Mouse (Mus musculus) gastrocnemius, postnatal 25 days (tissue): ENCODE measurements around the gene Trim17. TPM values are rescaled to one million over a fixed set of nuclear protein-coding genes. Genes with fewer than 3 reads are reported as not detected.

Experiments
- DNase-seq: peaks from one replicate; pipeline ENCODE4 v3.0.0; 2022
- total RNA-seq, 2 experiments: library from RNA; stranded (reverse); gene quantifications; 1 replicate in 1 of 2; 2 replicates in 1 of 2; pipeline ENCODE4 v1.2.3; 2021

Gene Trim17
- total RNA-seq, 2 experiments from 2014 or later, result 0.13 to 0.18 TPM

DNA sequence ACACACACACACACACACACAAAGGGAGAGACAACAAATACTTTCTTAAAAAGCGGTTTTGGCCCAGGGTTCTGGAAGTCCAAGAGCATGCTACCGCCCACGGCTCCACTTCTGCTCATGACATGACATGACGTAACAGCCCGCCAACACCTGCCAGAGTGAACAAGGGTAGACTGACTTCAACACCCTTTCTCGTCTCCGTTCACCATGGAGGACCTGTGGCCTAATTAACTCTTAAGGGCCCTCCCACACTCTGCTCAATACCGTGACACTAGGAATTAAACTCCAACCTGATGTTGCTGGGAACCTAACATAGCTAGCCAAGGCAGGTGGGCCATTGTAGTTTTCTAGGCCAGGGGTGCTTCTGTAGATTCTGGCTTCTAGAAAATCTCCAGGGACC lies 14.5 kb downstream of the Trim17 start:
- no peak for DNase-seq

DNA sequence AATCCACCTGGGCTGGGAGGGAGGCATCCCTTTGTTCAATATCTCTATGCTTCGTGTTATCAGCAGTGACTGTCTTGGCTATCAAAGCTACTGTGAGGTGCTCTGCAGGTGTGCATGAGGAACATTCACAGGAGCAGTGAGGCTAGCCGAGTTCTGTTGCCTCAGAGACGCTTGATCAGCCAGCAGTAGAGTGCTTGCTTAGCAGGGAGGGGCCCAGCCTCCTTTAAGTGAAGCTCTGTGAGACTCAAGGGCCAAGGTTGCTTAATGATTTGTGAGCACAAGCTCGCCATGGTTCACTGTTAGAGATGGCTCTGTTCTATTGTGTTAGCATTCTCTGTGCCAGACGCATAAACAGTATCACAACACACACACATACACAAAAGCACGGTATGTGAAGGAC lies 15.2 kb downstream of the Trim17 start:
- DNase-seq, result no peak

DNA sequence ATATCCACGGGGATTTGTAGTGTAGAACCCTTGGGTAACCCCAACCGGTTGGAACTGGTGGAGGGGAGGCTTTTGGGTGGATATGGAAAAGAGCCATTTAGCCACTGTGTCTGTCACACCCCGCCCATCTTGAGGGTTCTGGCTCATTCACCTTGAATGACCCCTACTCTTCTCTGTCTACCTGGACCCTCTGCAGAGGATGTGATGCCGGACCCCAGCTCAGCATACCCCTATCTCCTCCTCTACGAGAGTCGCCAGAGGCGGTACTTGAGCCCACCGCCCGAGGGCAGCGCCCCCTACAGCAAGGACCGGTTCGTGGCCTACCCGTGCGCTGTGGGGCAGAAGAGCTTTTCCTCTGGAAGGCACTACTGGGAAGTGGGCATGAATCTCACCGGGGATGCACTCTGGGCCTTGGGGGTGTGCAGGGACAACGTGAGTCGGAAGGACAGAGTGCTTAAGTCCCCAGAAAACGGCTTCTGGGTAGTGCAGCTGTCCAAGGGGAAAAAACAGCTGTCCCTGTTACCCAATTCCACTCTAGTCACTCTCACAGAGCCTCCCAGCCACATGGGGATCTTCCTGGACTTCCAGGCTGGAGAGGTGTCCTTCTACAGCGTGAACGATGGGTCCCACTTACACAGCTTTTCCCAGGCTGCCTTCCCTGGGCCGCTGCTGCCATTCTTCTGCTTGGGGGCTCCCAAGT lies 16.5 kb downstream of the Trim17 start:
- DNase-seq, result no peak

DNA sequence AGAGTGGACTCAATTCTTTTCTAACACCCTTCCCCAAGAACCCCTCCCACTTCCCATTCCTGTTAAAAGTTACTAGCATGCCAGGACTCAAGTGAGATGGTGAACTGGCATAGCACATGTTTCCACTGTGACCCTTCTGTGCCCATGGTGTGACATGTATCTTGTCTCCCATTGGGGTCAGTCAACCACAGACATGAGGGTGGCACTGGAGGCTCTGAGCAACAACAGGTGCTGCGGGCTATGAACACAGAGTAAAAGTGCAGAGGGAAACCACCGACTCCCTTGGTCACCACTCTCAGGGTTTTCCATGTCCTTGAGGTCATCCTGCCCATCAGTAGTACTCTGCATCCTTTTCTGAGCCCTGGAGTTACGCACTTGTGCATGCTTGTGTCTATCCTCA lies 17.3 kb downstream of the Trim17 start:
- no peak for DNase-seq

DNA sequence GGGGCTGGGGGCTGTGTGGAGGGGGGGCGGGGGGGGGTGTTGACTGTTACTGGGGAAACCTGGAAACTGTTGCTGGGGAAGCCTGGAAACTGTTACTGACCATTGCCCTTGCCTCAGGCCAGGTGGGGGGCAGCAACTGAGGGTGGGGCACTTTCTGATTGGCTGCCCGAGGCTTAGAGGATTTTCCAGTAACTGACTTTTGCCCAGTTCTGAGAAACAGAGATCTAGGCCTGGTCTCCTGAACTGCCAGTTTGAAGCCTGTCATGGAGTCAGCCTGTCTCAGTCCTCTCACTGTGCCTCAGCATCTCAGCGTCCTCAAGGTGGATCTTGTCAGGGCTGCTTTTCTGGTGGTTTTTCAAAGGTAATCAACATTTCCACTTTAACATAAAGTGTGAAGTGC lies 19.9 kb downstream of the Trim17 start:
- no peak for DNase-seq

DNA sequence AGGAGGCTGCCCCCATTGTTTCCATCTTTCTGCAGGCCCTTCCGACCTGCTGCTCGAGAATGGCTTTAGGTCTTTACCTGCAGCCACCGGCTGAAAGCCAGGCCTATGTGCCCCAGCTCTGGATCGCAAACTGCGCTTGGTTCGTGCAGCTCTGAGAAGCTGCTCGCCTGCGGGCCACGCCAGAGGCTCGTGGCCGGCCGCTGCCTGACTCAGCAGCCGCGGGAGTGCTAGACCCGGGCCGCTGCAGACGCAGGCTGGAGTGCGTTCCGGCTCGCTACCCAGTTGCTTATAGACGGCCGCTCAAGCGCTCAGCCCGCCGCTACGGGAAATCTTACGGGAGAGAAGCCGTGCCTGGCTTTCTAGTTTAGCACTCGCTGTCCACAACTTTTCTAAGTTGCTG lies 22.7 kb downstream of the Trim17 start:
- no peak for DNase-seq

DNA sequence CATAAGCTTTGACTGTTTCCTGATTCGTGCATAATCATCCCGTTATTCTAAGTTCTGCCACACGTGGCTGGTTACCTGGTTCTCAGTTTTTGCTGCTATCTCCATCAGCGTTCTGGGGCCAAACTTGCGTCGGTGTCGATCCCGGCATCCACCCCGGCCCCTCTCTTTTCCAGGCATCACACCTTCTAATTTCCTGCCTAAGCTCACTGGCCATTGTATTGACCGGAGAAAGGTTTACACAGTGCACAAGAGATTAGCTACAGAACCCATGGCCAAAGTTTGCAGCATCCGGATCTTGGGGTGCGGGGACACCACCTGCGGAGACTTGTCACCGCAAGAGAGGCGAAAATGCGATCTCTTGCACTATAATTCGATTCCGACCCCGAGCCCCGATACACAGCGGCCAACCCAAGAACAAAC lies 23.1 kb downstream of the Trim17 start:
- DNase-seq, result no peak

DNA sequence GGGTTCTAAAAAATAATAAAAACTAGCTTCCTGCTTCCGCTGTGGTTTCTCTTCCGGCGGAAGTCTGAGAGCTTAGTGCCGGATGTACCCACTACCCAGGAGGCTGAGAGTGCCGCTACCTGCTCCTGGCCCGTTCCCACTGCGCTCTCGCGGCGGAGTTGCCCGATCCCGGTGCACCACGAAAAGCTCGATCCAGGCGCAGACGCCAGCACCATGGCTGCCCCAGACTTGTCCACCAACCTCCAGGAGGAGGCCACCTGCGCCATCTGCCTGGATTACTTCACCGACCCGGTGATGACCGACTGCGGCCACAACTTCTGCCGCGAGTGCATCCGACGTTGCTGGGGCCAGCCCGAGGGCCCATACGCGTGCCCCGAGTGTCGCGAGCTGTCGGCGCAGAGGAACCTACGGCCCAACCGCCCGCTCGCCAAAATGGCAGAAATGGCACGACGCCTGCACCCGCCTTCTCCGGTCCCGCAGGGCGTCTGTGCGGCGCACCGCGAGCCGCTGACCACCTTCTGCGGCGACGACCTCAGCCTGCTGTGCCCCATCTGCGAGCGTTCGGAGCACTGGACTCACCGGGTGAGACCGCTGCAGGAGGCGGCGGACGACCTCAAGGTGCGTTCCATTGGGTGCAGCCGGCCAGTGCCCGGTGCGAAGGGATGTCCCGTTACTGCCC lies 23.7 kb downstream of the Trim17 start, which contains the start of gene Trim11:
Trim11 (plus strand) TSS at position 67 of the 679 bp plus-strand sequence.
- peak; percentile 56 for DNase-seq

DNA sequence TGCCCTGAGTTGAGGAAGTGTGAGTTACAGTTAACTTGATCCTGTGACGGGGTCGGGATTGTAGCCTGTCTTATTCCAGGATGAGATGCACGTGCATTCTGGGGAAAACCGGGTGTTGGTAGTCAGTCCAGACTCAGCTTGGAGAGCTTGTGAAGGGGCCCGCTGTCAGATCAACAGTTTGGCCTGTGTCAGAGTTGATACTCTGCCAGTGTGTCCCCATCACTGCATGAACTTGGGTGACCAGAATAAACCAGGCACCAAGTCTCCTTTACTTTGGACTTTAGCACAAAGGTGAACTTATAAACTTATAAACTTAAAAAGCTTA lies 24.2 kb downstream of the Trim17 start:
- DNase-seq, result no peak

DNA sequence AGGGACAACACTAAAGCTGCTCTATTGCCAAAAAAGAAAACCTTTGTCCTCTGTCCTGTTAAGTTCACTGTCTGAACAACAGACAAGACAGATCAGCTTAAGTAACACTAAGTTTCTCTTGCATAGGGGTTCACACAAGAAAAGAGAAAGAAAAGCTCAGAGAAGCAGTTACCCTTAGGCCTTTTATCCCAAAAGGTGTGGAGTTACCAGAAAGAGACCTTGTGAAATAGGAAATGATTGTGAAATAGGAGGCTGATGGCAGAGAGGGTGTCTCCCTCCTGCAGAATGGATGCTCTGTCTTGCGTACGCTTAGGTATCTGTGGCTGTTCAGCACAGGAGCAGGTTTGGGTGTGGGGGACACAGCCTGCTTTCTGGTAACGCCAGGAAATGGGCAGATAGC lies 24.7 kb downstream of the Trim17 start:
- DNase-seq, result no peak

DNA sequence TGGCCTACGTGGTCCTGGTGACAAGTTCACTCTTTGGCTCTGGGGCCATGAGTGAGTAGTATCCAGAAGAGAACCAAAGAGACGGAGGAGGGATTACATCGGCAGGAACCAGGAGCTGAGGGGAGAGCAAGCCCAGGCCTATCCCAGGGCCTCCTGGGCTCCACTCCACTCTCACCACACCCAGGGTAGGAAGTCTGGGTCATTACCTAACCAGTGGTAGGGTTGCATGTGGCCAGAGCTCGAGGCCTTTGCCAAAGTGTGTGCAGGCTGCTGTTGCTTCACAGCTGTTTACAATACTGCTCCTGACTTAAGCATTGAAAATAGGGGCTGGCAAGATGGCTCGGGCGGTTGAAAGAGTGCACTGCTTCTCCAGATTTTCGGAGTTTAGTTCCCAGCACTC lies 25.2 kb downstream of the Trim17 start:
- DNase-seq, result peak; percentile 58

DNA sequence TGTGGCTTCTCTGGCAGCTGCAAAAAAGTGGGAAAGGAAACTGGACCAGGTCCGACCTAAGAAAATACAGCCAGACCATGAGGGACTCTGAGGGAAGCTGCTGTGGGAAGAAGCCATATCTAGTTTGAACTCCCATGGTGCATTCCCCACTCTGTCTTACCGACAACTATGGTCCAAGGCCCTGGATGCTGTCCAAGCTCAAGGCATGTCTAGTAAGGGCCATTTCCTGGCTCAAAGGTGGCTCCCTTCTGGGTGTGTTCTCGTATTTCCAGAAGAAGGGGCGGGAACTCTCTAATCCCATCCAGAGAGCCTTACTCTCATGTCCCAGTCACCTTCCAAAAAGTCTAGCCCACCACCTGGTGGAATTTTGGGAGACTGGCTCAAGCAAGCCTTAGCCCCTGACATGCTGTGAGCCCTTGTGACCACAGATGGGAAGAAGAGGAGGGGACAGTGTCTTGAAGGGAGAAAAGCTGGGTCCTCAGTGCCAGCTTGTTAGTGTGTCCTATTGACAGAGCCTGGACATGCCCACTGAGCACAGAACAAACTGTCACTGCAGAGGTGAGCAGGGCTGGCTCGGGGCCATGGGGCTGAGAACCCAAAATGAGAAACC lies 26.0 kb downstream of the Trim17 start:
- DNase-seq, result no peak

DNA sequence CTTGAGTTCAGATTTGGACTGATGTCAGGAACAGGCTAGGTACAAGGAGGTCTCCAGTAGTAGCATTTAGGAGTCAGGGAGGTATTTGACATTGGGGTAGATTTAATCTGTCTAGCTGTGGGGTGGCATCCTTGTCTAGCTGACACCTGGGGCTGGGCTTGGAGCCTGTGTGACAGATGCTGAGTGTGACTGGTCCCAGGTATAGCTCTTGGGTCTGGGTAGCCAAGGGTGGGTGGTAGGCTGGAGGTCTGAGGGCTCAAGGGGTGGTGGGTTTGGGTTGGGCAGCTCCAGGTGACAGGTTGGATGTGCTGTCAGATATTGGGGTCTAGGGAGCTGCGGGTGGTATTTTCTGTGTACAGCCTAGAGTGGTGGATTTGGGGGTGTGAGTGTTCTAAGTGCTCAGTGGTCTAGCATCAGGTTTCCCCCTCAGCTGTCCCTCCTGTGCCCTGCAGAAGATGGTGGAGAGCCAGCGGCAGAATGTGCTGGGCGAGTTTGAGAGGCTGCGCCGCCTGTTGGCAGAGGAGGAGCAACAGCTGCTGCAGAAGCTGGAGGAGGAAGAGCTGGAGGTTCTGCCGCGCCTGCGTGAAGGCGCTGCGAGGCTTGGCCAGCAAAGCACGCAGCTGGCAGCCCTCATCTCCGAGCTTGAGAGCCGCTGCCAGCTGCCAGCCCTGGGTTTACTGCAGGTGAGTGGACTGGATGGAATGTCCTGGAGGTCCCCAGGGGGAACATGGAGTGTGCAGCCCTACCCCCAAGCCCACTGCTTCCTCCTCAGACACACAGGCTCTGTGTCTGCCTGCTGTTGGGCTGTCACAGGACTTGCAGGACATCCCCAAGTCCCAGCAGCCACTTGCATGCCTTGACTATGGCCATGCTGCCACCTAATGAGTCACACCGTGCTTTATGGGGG lies 27.3 kb downstream of the Trim17 start:
- peak; percentile 87 for DNase-seq

DNA sequence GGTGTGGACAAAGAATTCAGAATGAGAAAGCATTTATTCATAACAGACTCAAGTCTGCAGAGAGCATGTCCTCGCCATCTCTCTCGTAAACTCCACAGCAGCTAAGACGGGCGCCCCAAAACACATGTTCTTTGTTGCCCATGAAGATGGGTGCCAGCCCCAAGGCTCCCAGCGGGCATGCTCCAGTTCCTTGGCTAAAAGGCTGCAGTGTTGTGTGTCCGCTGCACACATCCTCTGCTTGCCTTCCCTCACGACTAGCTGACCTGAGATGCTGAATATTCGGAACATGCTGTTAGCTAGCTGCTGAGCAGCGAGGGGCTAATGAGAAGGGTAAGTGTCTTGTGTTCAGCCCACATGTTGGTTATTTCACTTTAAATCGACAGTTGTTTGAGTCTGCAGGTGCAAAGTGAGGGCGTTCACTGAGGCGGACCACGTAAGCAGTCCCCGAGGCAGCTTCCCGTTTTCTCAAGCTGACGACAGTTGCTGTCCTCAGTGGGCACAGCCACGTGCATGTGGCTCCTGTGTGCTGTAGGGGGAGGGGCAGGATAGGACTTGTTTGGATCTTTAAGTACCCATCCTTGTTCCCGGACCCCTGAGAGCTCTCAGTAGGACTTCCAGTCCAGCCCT lies 28.1 kb downstream of the Trim17 start:
- DNase-seq, result no peak

DNA sequence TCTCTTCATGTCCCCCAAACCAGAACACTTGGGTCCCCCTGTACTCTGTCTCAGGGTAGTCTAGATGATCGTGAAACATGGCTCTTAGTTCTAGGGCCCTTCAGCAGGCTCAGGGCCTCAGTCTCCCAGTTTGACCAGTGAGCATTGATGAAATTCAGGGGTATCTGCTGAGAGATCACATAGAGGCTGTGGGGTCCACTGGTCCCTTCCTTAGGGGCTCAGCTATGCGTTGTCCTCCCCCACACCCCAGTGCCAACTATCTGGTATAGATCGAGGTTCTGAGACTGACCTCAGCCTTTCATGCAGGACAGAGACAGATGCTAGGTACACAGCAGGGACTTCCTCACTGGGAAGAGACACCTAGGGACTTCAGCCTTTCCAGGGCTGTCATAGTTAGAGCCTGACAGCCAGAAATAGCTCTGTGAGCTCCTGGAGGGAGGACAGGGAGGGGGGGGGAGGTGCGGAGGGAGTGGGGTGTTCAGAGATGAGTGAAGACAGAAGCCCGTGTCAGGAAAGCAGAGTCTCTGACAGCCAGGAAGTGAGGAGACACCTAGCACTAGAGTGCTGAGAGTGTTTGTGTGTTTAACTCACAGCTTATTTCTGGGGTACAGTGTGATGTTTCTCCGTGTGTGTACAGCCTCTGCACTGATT lies 29.3 kb downstream of the Trim17 start:
- no peak for DNase-seq

DNA sequence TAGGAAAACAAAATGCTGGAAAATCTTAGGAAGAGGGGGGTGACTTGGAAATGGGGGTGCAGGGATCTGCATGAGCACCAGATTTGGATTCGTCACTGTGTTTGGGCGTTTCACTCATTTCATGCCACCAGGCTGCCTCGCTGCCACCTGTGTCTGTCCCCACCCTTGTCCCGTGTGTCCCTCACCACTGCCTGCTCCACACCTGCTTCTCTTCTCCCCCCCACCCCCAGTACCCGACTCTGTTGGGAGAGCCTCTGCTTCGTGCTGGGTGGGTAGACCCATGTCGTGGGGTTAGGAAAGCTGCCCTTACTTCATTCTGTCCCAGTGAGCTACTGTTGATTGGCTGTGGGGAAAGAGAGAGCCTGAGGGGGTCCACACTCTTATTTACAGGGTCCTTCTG lies 30.2 kb downstream of the Trim17 start:
- DNase-seq, result no peak

DNA sequence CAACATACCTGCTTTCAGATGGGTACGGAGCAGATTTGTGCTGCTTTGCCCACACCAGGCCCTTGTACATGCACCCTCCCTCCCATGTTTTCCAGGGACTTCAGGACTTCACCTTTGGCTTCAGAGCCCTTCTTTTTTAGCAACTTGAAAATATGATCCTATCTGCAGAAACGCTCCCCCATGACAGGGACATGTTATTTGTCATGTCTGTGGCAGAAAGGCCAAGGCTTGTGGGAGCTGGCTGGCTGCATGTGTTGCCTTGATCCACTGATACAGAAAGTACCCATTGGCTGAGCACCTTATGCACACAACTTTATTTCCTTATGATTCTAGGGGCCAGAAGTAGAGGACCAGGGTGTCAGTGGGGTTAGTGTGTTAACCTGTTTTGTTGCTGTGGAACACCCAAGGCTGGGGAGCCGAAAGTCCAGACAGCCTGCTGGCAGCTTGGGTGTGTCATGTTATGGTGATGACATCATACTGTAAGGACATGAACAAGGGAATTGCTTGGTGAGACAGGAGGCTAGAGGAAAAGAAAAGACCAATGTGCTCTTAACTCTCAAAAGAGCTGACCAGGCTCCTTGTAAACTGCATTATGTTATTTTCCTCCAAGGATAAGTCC lies 30.9 kb downstream of the Trim17 start:
- no peak for DNase-seq

DNA sequence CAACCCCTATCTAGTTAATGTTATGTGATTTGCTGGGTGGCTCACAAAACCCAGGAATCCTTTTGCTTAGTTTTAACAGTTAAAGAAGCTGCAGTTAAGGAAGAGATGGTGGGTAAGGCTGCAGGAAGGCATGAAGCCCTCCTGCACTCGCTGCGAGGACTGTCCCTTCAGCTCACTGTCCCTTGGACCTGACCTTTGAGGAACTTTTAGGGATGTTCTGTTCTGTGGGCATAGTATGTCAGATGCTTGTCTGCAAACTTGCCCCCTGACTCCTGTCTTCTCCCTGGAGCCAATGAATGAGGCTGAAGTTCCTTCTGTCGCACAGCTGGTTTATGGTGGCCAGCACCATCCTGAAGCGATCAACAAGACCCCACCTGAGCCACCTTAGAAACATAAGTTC lies 34.7 kb downstream of the Trim17 start:
- DNase-seq, result no peak

DNA sequence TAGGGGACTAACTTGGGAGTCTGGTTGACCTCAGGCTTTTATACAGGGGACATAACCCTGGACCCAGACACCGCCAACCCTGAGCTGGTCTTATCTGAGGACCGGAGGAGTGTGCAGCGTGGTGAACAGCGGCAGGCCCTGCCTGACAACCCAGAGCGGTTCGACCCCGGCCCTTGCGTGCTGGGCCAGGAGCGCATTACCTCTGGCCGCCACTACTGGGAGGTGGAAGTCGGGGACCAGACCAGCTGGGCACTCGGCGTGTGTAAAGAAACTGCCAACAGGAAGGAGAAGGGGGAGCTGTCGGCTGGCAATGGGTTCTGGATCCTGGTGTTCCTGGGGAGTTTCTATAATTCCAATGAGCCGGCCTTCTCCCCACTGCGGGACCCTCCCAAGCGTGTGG lies 35.7 kb downstream of the Trim17 start:
- no peak for DNase-seq

DNA sequence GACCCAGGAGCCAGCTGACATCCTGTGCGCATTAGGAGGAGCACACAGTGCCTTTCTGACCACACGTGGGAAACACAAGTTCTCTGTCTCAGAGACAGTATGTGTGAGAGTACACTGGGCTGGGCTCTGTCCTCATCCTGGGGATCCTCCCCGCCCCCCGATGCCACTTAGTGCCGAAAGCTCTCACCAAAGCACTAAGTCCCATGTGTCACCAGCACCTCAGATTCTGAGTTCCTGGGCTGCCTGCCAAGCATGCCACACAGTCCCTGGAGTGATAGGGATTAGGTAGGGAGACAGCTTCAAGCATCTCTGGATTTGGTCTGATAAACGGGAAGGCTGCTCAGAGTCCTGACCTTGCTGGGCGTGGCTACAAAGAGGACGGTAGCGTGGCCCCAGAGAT lies 36.3 kb downstream of the Trim17 start:
- no peak for DNase-seq

DNA sequence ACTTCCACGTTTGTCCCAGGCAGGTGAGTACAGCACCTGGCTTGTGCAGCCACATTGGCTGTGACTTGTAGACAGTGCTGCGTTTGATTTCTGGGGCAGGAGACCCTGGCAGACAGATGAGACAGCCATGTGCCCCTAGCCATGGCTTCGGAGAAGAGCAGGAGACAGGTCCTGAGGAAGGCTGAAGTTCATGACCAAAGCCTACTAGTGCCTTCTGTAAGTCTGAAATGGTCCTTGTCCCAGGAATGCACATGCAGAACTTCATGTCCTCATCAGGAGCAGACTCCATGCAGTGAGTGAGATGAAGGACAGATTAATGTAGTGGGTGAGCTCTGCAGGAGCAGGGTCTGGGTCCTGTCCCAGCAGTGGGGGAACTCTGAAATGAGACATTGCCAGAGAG lies 37.4 kb downstream of the Trim17 start:
- DNase-seq, result no peak
